Mouse (Mus musculus) Muller cell, postnatal 12 days (primary cell): ENCODE results near the gene Cyp11a1.

ENCODE experiments used
- DNase-seq: peaks from one replicate; pipeline ENCODE4 v3.0.0-alpha.2; 2015; ENCODE audit errors: inconsistent ontology term

Cyp11a1 gene

GRCm38 (mm10) chr9:57972776-57973439 lies 33.3 kb upstream of the Cyp11a1 start:
- no peak for DNase-seq

GRCm38 (mm10) chr9:57973440-57974066 lies 32.7 kb upstream of the Cyp11a1 start:
- no peak for DNase-seq

DNA sequence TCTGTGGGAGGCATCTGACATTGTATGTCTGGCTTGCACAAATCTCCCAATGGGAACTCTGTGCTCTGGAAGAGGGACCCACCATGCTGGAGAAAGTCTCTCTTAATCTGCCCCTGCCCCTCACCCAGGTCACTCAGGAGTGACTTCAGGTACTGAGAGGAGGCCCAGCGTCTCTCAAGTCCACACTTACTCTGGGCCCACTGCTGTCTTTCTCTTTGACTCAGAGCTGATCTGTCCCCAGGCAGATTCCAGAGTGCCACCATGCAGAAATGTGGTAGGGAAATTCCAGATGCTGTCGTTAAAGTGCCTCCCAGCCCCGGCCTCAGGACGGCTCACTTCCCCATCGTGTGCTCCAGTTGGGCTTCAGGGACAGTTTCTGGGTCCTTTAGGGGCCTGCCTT lies 32.0 kb upstream of the Cyp11a1 start:
- no peak for DNase-seq

DNA sequence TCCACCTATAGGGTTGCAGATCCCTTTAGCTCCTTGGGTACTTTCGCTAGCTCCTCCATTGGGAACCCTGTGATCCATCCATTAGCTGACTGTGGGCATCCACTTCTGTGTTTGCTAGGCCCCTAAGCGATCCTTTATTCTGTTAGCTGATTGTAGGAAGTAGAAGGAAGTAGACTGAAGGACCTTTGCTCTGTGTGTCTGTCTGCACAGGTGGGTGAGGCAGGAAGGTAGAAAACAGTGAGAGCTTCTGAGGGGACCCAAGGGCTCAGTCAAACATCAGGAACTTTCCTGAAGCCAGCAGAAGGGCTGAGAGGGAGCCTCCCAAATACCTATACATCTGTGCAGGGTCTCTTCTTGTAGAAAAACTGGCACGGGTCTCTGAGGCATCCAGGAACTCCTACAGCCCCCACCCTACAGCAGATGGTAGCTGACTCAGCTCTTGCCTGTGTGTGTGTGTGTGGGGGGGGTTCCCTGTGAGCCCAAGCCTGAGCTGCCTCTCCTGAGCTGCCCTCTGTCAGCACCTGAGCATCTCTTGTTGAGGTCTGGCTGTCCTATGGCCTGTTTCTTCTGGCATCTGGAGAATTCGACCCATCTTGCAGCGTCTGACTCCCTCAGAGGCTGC lies 30.9 kb upstream of the Cyp11a1 start:
- DNase-seq, result no peak

DNA sequence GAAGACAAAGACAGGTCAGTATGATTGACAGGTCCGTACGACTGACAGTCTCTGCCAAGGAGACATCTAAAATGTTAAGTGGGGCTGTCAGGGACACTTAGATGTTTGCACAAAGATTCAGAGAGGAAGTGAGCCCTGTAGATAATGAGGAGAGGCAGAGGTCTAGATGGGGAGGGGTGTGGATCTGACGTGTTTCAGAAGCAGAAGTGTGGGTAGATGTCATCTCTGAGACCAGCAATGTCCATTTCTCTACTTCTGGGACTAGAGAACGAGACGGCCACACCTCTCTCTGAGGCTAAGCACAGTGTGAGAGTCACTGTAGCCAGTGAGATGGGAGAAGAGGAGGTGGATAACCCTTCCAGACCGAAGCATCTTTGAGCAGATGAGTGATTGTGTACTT lies 28.2 kb upstream of the Cyp11a1 start:
- DNase-seq, result no peak

GRCm38 (mm10) chr9:57978858-57979257 lies 27.4 kb upstream of the Cyp11a1 start:
- no peak for DNase-seq

- no peak for DNase-seq
Observed at GRCm38 (mm10) chr9:57980570-57980969, 25.6 kb upstream of the Cyp11a1 start.

GRCm38 (mm10) chr9:57985304-57985703 lies 20.9 kb upstream of the Cyp11a1 start:
- no peak for DNase-seq

GRCm38 (mm10) chr9:57986293-57986692 lies 19.9 kb upstream of the Cyp11a1 start:
- DNase-seq, result no peak

GRCm38 (mm10) chr9:57988098-57988497 lies 18.1 kb upstream of the Cyp11a1 start:
- no peak for DNase-seq

- no peak for DNase-seq
Observed at GRCm38 (mm10) chr9:57989309-57989708, 16.9 kb upstream of the Cyp11a1 start.

- peak; percentile 54 for DNase-seq
Observed at GRCm38 (mm10) chr9:57990438-57991110, 15.6 kb upstream of the Cyp11a1 start.

GRCm38 (mm10) chr9:57992060-57992459 lies 14.2 kb upstream of the Cyp11a1 start:
- DNase-seq, result no peak

- DNase-seq, result no peak
Observed at GRCm38 (mm10) chr9:57992781-57993591, 13.2 kb upstream of the Cyp11a1 start.

- no peak for DNase-seq
Observed at GRCm38 (mm10) chr9:57995282-57995681, 10.9 kb upstream of the Cyp11a1 start.

GRCm38 (mm10) chr9:57997511-57998031 lies 8.6 kb upstream of the Cyp11a1 start:
- DNase-seq, result no peak

DNA sequence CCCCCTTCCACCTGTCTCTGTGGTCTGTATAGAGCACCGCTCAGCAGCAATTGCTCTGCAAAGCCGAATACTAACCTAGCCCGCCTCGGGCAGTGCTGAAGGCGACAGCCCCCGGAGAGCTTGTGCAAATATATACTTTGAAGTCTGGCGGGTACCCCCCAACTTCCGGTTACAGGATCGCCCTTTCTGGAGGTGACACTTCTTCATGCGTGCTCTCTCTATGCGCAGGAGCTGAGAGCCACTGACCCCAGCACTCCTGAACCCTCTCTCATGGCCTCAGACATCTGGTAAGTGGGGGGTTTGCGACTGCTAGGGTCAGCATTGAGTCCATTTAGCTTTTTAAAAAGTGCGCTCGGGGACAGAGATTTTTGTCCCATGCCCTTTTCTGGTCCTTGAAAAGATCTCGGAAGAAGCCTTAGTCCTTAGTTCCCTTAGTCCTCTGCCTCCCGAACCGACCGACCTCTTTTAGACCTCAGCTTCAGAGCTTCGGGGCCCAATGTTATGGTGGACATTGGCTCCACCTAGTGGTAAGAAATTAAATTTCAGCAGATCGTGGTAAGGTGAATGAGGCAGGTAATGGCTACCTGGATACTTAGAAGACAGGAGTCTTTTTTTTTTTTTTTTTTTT lies 8.1 kb upstream of the Cyp11a1 start:
- DNase-seq, result peak; percentile 46

GRCm38 (mm10) chr9:57998685-57999084 lies 7.5 kb upstream of the Cyp11a1 start:
- no peak for DNase-seq

DNA sequence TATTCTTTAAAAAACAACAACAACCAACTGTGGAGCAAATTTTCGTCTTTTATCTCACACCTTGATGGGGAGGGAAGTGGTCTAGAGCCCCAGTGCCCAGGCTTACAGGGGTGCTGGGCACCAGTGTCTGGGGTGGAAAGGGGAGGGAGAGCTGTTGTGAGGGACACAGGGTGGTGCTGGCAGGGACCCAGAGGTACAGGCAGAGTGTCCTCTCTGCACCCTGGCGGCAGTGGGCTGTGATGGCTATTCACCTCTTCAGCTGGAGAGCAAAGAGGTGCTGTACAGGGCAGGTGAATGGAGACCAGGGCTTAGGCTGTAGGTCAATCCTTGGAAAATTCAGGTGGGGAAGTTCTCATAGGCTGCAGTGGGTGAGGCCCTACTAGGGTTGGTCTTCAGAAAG lies 6.5 kb upstream of the Cyp11a1 start:
- DNase-seq, result no peak

DNA sequence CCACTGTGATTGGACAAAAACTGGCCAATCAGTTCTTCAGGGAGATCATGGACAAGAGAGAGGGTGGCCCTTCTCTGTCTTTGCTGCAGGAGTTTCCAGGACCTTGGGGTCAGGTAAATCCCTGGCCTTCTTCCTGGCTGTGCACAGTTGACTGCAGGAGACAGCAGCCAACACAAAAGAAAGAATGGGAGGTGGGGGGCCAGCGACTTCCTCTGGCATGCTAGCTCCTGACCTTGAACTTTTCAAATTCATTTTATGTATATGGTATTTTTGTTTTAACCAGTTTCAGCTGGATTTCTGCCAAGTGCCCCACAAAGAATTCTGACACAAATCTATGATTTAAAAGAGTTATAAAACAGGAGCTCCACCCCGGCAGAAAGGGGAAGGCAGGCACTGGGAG lies 2.9 kb upstream of the Cyp11a1 start:
- DNase-seq, result no peak
